Mouse (Mus musculus) hindbrain, embryonic 16.5 days (tissue): ENCODE data around the gene Eif3k. TPM values are rescaled to one million over a fixed set of nuclear protein-coding genes. Genes with fewer than 3 reads are reported as not detected.

Experiments
- ATAC-seq: fragments of 200-750 bp; cut with Nextera tagmentation; 2 replicates; pipeline ENCODE4 v1.8.0; 2017; ENCODE audit warnings: moderate TSS enrichment, moderate library complexity
- H3K27ac ChIP-seq: fragments of 300-500 bp; sonication (generic); 2 replicates; pipeline ENCODE4 v1.5.1; 2014; ENCODE audit warnings: low read depth, mild to moderate bottlenecking, control low read depth, low read length, moderate library complexity
- H3K27me3 ChIP-seq: fragments of 300-500 bp; sonication (generic); replicated peaks from 2 replicates; pipeline ENCODE4 v1.6.1; 2014; ENCODE audit warnings: low read length; ENCODE audit not compliant: control insufficient read depth, insufficient read depth
- H3K36me3 ChIP-seq: fragments of 300-500 bp; sonication (generic); 2 replicates; pipeline ENCODE4 v1.6.1; 2014; ENCODE audit warnings: mild to moderate bottlenecking, low read length, moderate library complexity, mixed read lengths; ENCODE audit not compliant: control insufficient read depth, insufficient read depth
- H3K4me1 ChIP-seq: fragments of 300-500 bp; sonication (generic); 2 replicates; pipeline ENCODE4 v1.6.1; 2014; ENCODE audit warnings: low read depth, low read length; ENCODE audit not compliant: control insufficient read depth, insufficient read depth
- H3K4me2 ChIP-seq: fragments of 300-500 bp; sonication (generic); 2 replicates; pipeline ENCODE4 v1.6.1; 2014; ENCODE audit warnings: mild to moderate bottlenecking, low read length, control low read depth, moderate library complexity
- H3K4me3 ChIP-seq: fragments of 300-500 bp; sonication (generic); 2 replicates; pipeline ENCODE4 v1.5.1; 2014; ENCODE audit warnings: mild to moderate bottlenecking, low read length, control low read depth, moderate library complexity
- H3K9ac ChIP-seq: fragments of 300-500 bp; sonication (generic); 2 replicates; pipeline ENCODE4 v1.6.1; 2014; ENCODE audit warnings: low read depth, mild to moderate bottlenecking, control low read depth, low read length, moderate library complexity
- H3K9me3 ChIP-seq: fragments of 300-500 bp; sonication (generic); 2 replicates; pipeline ENCODE4 v1.6.1; 2014; ENCODE audit warnings: mild to moderate bottlenecking, low read length, moderate library complexity; ENCODE audit not compliant: control insufficient read depth
- WGBS: fragments of 180-500 bp; shearing (Covaris S2); extraction: QIAGEN DNeasy Blood & Tissue Kit; methylation state at CpG from one replicate; pipeline ENCODE4 v1.1.7; 2014; 5-methylcytosine and 5-hydroxymethylcytosine counted together
- polyA plus RNA-seq: library from polyadenylated mRNA; unstranded; fragments of >200 nt; fragmentation: Nextera tagmentation; extraction: Ambion mirVana; gene quantifications from 2 replicates; pipeline ENCODE4 v1.2.1, GENCODE M21; 2015

Eif3k gene
- polyA plus RNA-seq, 1 experiment from 2014 or later: 295 TPM

DNA sequence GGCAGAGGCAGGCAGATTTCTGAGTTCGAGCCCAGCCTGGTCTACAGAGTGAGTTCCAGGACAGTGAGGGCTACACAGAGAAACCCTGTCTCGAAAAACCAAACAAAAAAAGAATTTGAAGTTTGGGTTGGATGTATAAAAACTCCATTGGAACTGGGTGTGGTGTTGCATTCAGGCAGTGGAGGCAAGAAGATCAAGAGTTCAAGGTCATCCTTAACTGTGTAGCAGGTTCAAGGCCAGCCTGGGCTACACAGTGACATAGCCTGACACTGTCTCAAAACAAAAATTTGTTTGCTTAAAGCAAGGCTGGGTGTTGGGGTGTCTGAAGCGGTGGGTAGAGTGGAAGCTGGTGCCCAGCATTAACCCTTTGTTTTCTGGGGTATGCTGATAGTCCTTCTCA lies 11.7 kb upstream of the Eif3k start:
- Histone ChIP-seq H3K9me3 (no peaks in the 10 kb centered on the region), H3K36me3 (no peaks in the 10 kb centered on the region), H3K4me2 (no peak overlapping the region), H3K9ac (no peak overlapping the region), H3K4me1 (no peaks in the 10 kb centered on the region), H3K27me3 (no peaks in the 10 kb centered on the region), H3K4me3 (no peak overlapping the region), H3K27ac (no peak overlapping the region)
- WGBS: 87% methylated on average over 3 of the region's 3 CpGs
- no peak for ATAC-seq

DNA sequence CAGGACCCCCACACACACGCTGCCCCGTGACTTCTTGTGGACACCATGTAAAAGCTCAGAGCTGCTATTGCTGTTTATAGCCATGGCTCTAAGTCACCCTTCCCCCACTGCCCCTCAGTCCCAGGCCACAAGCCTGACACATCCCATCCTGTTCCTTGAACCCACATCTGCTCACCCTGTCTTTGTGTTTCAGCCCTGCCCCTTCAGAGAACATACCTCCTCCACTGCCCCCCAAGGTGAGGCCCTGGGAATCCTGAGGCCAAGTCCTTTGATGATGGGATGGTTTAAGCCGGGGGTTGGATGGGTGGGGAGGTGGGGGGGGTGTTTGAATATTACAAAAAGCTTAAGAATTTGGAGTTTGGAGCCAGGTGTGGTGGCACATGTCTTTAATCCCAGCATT lies 11.3 kb upstream of the Eif3k start:
- Histone ChIP-seq H3K9ac (no peak overlapping the region), H3K36me3 (no peaks in the 10 kb centered on the region), H3K27me3 (no peaks in the 10 kb centered on the region), H3K4me3 (no peak overlapping the region), H3K4me1 (no peaks in the 10 kb centered on the region), H3K4me2 (no peak overlapping the region), H3K9me3 (no peaks in the 10 kb centered on the region), H3K27ac (no peak overlapping the region)
- no peak for ATAC-seq
- 87% methylated on average over 3 of the region's 3 CpGs for WGBS

DNA sequence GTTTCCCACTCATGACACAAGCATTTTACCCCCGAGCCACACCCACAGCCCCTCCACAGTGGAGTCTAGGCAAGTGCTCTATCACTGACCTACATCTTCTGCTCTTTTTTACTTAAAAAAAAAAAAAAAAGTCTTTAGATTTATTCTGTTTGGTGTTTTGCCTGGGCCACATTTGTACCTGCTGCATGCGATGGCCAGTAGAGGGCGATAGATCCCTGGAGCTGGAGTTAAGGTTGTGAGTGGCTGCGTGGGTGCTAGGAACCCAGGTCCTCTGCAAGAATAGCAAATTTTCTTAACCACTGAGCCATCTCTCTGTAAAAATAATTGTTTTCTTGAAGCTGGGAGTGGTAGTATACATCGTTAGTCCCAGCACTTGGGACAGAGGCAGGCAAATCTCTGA lies 10.0 kb upstream of the Eif3k start:
- WGBS: 65% methylated on average over 5 of the region's 5 CpGs
- Histone ChIP-seq H3K36me3 (no peaks in the 10 kb centered on the region), H3K27ac (no peak overlapping the region)

GRCm38 (mm10) chr7:28990766-28991273 lies 9.2 kb upstream of the Eif3k start:
- Histone ChIP-seq H3K27me3 (no peaks in the 10 kb centered on the region), H3K9me3 (no peaks in the 10 kb centered on the region), H3K36me3 (no peaks in the 10 kb centered on the region), H3K4me1 (no peaks in the 10 kb centered on the region), H3K4me3 (no peak overlapping the region), H3K4me2 (no peak overlapping the region), H3K9ac (no peak overlapping the region), H3K27ac (no peak overlapping the region)
- no peak for ATAC-seq
- 57% methylated on average over 14 of the region's 14 CpGs for WGBS

More for the DNA sequence above, 10.0 kb upstream of the Eif3k start:
- Histone ChIP-seq H3K27me3 (no peaks in the 10 kb centered on the region), H3K4me1 (no peaks in the 10 kb centered on the region), H3K4me3 (no peak overlapping the region), H3K9ac (no peak overlapping the region), H3K4me2 (no peak overlapping the region), H3K9me3 (no peaks in the 10 kb centered on the region)
- no peak for ATAC-seq

- Histone ChIP-seq H3K36me3 (no peaks in the 10 kb centered on the region), H3K27me3 (no peaks in the 10 kb centered on the region), H3K27ac (no peak overlapping the region), H3K9ac (no peak overlapping the region), H3K4me3 (no peak overlapping the region), H3K4me1 (peaks cover 16% of the 10 kb centered on the region), H3K9me3 (no peaks in the 10 kb centered on the region), H3K4me2 (no peak overlapping the region)
- ATAC-seq: no peak
- 90% methylated on average over 7 of the region's 7 CpGs for WGBS
Measured at GRCm38 (mm10) chr7:28985207-28985606, 3.5 kb upstream of the Eif3k start.

GRCm38 (mm10) chr7:28984452-28984851 lies 2.8 kb upstream of the Eif3k start:
- Histone ChIP-seq H3K36me3 (no peaks in the 10 kb centered on the region), H3K4me3 (no peak overlapping the region), H3K4me2 (no peak overlapping the region), H3K27ac (no peak overlapping the region), H3K9me3 (no peaks in the 10 kb centered on the region), H3K27me3 (no peaks in the 10 kb centered on the region), H3K4me1 (peaks cover 16% of the 10 kb centered on the region), H3K9ac (no peak overlapping the region)
- WGBS: 91% methylated on average over 1 of the region's 1 CpGs
- no peak for ATAC-seq

GRCm38 (mm10) chr7:28983849-28984248 lies 2.2 kb upstream of the Eif3k start:
- Histone ChIP-seq H3K36me3 (peaks cover 1% of the 10 kb centered on the region; the same call in 1 of the 2 replicates), H3K4me3 (no peak overlapping the region), H3K27me3 (no peaks in the 10 kb centered on the region), H3K27ac (no peak overlapping the region), H3K9me3 (no peaks in the 10 kb centered on the region), H3K9ac (no peak overlapping the region), H3K4me1 (peaks cover 16% of the 10 kb centered on the region), H3K4me2 (no peak overlapping the region)
- ATAC-seq: no peak
- 70% methylated on average over 4 of the region's 4 CpGs for WGBS

GRCm38 (mm10) chr7:28983141-28983564 lies 1.5 kb upstream of the Eif3k start:
- Histone ChIP-seq H3K9me3 (no peaks in the 10 kb centered on the region), H3K27me3 (no peaks in the 10 kb centered on the region), H3K27ac (no peak overlapping the region), H3K4me1 (peaks cover 16% of the 10 kb centered on the region), H3K9ac (no peak overlapping the region), H3K4me3 (no peak overlapping the region), H3K36me3 (peaks cover 8% of the 10 kb centered on the region), H3K4me2 (peak overlapping the region; percentile 94; the same call in 1 of the 2 replicates)
- 78% methylated on average over 11 of the region's 11 CpGs for WGBS
- ATAC-seq: no peak

DNA sequence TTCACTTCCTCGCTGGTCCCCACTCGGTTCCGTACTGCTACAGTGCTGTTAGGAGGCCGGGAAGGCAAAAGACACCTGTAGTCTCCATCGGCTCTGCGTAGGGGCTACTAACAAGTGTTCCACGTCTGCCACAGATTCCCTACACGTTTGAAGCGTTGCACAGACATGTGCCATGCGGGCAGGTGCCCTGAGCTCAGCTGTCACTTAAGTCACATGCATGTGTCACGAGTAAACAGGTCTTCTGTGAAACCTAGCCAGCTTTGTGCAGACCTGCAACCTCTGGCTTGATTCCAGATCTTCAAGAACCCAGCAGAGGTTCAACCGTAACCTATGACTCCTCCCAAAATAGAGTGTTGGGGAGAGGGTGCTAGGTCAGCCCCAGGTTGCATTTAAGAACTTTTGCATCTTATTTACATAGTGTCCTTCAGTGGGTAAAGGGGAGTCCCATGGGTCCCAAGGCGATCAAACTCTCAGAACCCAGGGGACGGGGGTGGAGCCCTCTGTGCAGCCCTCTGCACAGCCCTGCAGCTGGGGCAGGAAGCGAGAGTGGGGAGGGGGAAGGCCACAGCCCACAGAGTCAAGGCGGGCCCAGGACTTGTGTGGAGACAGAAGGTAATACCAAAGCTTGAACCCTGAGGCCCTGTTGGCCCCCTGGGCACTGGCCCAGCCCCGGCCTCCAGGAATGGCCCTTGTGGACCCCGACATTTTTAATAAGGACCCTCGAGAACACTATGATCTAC lies 780 bp upstream of the Eif3k start:
- WGBS: 13% methylated on average over 19 of the region's 19 CpGs
- peak; percentile 62 for ATAC-seq

More for the DNA sequence above, 780 bp upstream of the Eif3k start:
- peak overlapping the region; percentile 94 for H3K4me2 ChIP-seq
- peaks cover 16% of the 10 kb centered on the region for H3K4me1 ChIP-seq
- H3K36me3 ChIP-seq: peaks cover 15% of the 10 kb centered on the region
- no peaks in the 10 kb centered on the region for H3K9me3 ChIP-seq
- no peaks in the 10 kb centered on the region for H3K27me3 ChIP-seq
- H3K9ac ChIP-seq: peak overlapping the region; percentile 69
- peak overlapping the region; percentile 65; the same call in 1 of the 2 replicates for H3K27ac ChIP-seq
- H3K4me3 ChIP-seq: peak overlapping the region; percentile 84
